Mouse (Mus musculus): ENCODE results near the gene Cnot11. TPM values are rescaled to one million over a fixed set of nuclear protein-coding genes. Genes with fewer than 3 reads are reported as not detected.

The Cnot11 gene
- 11.7 and 15.6 TPM in 2 replicates for polyA plus RNA-seq (2015; fragmentation: Nextera tagmentation; extraction: Ambion mirVana)

GRCm38 (mm10) chr1:39534831-39535230 lies at the start of gene Cnot11:
Cnot11 (plus strand) TSS chr1:39534992.

GRCm38 (mm10) chr1:39577253-39577705 lies 42.5 kb downstream of the Cnot11 start, which contains the start of gene Rnf149:
Rnf149 (minus strand) TSS chr1:39577405.

Other genes with a start within 250 kb of the Cnot11 start
- 355 and 403 TPM in 2 replicates for gene Rpl31, start 167.2 kb upstream of the Cnot11 start, polyA plus RNA-seq (2015; fragmentation: Nextera tagmentation; extraction: Ambion mirVana)
- gene Tbc1d8, start 56.2 kb upstream of the Cnot11 start, polyA plus RNA-seq (2015; fragmentation: Nextera tagmentation; extraction: Ambion mirVana) = 9.8 and 10.5 TPM in 2 replicates
- gene Rnf149, start 42.4 kb downstream of the Cnot11 start, polyA plus RNA-seq (2015; fragmentation: Nextera tagmentation; extraction: Ambion mirVana) = 31.3 and 32.2 TPM in 2 replicates
- 18.1 and 20.4 TPM in 2 replicates for gene Creg2, start 116.5 kb downstream of the Cnot11 start, polyA plus RNA-seq (2015; fragmentation: Nextera tagmentation; extraction: Ambion mirVana)
- gene Rfx8, start 186.0 kb downstream of the Cnot11 start, polyA plus RNA-seq (2015; fragmentation: Nextera tagmentation; extraction: Ambion mirVana) = 0.28 and 0.37 TPM in 2 replicates

Data from neural tube, postnatal 0 days (tissue).